Mouse (Mus musculus) CD4-positive helper T cell, adult 2 months (primary cell): ENCODE results near the gene Il27.

Source experiments
- DNase-seq: peaks from one replicate; pipeline ENCODE4 v3.0.0-alpha.2; 2012; ENCODE audit warnings: low read depth, missing footprints, low spot score

Il27 gene

GRCm38 (mm10) chr7:126594862-126595561, at the start of gene Il27:
Gene Il27 (minus strand): TSS chr7:126594941.
- DNase-seq: no peak

GRCm38 (mm10) chr7:126644345-126644744, 49.6 kb upstream of the Il27 start:
- DNase-seq: no peak

- peak; percentile 63 for DNase-seq
Observed at GRCm38 (mm10) chr7:126643244-126643617, 48.5 kb upstream of the Il27 start.

- DNase-seq: no peak
Observed at GRCm38 (mm10) chr7:126642545-126643243, 48.0 kb upstream of the Il27 start.

GRCm38 (mm10) chr7:126636733-126637520, 42.2 kb upstream of the Il27 start:
- DNase-seq: peak; percentile 66

- DNase-seq: no peak
Observed at GRCm38 (mm10) chr7:126635375-126635774, 40.6 kb upstream of the Il27 start.

- DNase-seq: no peak
Observed at GRCm38 (mm10) chr7:126632478-126632877, 37.7 kb upstream of the Il27 start.

GRCm38 (mm10) chr7:126630824-126631518, 36.2 kb upstream of the Il27 start, which contains the start of gene Nupr1:
Gene Nupr1 (minus strand): TSS chr7:126630861.
- no peak for DNase-seq

- no peak for DNase-seq
Observed at GRCm38 (mm10) chr7:126629915-126630314, 35.2 kb upstream of the Il27 start.

GRCm38 (mm10) chr7:126628111-126628510, 33.4 kb upstream of the Il27 start:
- DNase-seq: no peak

- DNase-seq: no peak
Observed at GRCm38 (mm10) chr7:126625807-126626600, 31.3 kb upstream of the Il27 start.

- no peak for DNase-seq
Observed at GRCm38 (mm10) chr7:126625369-126625768, 30.6 kb upstream of the Il27 start.

GRCm38 (mm10) chr7:126624774-126625173, 30.0 kb upstream of the Il27 start:
- DNase-seq: no peak

- DNase-seq: no peak
Observed at GRCm38 (mm10) chr7:126623381-126623780, 28.6 kb upstream of the Il27 start.

GRCm38 (mm10) chr7:126621452-126622359, 27.0 kb upstream of the Il27 start:
- no peak for DNase-seq

- peak; percentile 65 for DNase-seq
Observed at GRCm38 (mm10) chr7:126619559-126620275, 25.0 kb upstream of the Il27 start.

GRCm38 (mm10) chr7:126616707-126617106, 22.0 kb upstream of the Il27 start:
- no peak for DNase-seq

- no peak for DNase-seq
Observed at GRCm38 (mm10) chr7:126612736-126613135, 18.0 kb upstream of the Il27 start.

- no peak for DNase-seq
Observed at GRCm38 (mm10) chr7:126607796-126608195, 13.1 kb upstream of the Il27 start.
